Mouse (Mus musculus) Muller cell, postnatal 12 days (primary cell): ENCODE measurements around the gene Lipk.
A peak's percentile ranks its signal among the peaks of the same experiment; 100 is the strongest.

Source experiments
- DNase-seq: peaks from one replicate; pipeline ENCODE4 v3.0.0-alpha.2; 2015; ENCODE audit errors: inconsistent ontology term

Lipk gene

DNA sequence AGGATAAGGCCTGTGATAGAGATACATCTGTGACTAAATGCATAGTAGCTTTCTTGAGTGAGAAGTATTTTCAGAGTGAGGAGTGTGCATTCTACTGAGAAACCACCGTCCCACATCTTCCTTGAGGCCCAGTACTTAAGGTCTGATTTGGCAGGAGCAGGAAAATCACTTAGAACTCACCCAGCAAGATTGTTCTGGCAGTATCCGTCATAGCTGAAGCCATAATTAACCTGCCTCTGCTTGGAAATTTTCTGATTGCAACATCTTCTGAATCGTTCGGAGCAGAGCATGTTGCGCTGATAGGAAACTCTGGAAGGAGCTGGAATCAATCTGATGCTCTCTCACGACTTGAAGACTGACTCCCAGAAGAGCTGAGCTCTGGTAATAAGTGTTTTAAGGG is at the start of gene Lipk:
Lipk (plus strand) TSS at position 289 of the 400 bp plus-strand sequence.
- no peak for DNase-seq

DNA sequence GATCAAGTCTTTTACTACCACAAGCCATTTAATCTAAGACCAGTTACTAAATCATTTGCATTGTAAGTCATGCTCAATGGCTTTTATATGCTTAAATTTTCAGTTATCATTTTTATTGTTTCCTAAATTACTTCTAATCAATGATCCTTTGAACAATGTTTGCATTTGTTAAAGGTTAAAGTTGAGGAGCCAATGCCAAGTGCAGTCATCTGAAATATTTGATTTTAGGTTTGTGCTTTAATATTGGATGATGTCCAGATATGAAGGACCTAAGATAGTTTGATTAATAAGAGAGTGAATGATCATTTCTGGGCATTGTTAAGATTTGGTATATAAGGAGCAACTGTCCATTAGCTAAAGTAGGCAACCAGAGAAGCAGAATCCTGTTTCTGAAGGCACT is 47.2 kb upstream of the Lipk start, which contains the start of gene Lipf:
Lipf (plus strand) TSS at position 301 of the 400 bp plus-strand sequence.
- DNase-seq, result no peak

DNA sequence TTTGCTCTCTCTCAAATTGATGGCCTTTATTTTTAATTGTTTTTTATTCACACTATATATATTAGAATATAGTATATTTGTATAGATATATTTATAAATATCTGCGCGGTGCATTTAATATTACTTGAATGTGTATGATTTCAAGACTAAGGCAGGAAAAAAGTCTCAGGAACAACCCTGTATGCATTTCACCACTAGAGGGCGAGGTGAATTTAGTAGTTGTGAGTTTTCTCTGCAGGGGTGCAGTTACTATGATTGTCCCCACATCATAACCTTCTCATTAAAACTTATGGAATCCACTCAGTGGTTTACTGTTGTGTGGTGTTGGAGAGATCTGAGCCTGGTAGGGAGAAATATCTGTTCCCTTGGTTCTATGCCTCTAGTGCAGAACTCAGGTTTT is 29.1 kb upstream of the Lipk start:
- peak; percentile 4 for DNase-seq

DNA sequence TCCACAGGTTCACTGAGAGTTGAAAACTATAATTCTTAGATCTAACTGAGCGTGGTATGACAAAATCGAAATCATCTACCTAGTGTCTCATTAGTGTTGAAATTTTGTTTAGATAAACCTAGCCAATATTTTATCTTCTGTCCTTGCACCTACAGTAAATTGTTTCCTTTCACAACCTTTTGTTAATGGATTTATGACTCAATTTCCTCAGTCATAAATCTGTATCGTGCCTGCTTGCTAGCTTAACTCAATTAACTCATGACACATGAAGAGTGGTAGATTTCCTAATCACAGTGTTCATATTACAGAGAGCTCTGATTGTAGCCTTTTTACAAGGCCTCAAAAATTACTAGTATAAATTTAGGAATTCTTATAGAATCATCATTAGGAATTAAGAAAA is 25.0 kb upstream of the Lipk start:
- no peak for DNase-seq

DNA sequence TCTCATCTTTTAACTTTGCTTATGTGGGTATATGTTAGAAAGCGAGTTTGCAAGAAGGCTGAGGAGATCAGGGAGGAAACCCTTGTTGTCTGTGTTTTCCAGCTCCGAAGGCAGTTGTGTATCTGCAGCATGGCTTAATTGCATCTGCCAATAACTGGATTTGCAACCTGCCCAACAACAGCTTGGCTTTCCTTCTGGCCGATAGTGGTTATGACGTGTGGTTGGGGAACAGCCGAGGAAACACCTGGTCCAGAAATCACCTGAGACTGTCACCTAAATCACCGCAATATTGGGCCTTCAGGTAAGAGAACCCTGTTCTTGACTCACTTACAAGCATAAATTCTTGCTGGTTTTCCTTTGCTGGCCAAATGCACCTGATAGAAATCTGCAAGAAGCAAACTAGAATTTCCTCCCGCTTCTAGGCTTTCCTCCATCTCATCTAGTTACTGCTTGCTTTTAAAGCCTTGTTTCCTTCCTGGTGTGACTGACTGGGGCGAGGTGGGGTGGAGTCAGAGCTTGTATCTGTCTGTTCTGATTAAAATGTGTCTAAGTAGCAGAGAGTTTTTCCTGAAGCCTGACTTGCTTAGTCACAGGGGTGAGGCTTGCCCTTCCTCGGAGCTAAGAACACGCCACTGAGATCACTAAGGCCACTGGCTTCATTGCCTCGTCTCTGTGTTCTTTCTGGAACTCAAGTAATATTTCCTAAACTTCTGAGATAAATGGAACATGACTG is 13.5 kb downstream of the Lipk start:
- DNase-seq, result no peak

DNA sequence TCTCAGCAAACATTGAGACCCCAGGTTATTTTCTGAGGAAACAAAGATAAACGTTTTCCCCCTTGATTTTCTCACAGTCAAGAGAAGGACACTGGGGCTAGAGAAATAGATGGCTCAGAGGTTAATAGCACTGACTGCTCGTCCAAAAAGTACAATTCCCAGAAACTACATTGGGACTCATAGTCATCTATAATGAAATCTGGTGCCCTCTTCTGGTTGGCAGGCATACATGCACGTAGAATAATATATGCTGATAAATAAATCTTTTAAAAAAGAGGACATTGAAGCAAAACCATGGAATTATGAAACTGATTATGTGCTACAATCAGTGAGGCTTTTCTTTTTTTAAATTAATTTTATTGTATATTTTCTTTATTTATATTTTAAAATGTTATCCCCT is 14.7 kb downstream of the Lipk start:
- DNase-seq, result peak; percentile 10

DNA sequence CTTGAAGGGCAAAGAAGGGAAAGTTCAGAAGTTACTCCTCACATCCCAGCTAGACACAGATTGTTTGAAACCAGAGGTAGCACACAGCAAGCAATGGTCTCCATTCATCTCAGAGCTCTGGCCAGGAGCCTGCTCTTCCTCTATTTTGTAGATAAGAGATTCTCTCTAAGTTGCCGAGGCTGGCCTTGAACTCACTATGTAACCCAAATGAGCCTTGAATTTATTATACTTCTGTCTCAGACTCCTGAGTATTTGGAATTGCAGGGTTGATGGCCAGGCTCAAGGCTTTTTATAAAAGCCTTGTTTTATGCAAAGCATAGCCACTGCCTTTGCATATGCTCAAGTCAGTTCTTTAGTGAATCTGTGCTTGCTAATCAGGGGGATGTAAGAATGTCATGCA is 31.6 kb downstream of the Lipk start:
- peak; percentile 34 for DNase-seq

DNA sequence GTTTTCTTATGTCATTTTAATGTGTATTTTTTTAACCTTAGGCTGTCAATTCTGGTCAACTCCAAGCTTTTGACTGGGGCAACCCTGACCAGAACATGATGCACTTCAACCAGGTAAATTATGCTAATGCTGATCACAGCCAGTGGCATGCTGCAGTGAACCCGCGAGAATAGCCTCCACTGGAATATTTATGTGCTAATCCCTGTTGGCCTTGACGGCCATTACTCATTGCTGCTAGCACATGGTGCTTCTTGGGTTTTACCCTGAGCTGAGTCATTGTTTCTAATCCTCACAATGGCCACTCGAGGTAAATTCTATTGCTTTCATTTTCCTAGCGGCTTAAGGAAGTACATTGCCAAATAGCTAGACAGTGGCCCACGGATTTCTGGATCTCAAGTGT is 34.9 kb downstream of the Lipk start:
- DNase-seq, result peak; percentile 7

DNA sequence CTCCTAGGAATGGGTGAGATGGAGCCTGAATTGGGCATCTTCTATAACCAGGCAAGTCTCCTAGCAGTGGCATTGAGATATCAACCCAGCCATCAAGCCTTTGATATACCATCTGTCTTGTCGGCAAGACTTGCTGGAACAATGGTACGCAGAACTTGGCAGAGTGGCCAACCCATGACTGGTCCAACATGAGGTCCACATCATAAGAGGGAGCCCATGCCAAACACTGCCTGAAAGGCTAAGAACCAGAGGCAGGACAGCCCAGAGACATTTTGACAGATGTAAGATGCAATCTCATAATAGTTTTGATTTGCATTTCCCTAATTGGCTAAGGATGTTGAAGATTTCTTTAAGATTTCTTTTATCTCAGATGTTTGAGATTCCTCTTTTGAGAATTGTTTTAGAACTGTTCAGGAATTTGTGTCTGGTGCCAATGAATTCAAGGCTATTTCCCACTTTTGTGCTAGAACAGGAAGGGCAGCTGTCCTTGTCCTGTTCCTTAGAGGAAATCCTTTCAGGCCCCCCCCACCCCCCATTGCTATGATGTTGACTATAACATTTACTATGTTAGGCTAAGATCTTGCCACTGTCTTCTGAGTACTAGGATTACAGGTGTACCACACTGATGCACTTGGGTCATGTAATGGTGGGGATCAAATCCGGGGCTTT is 41.4 kb downstream of the Lipk start:
- DNase-seq, result no peak

DNA sequence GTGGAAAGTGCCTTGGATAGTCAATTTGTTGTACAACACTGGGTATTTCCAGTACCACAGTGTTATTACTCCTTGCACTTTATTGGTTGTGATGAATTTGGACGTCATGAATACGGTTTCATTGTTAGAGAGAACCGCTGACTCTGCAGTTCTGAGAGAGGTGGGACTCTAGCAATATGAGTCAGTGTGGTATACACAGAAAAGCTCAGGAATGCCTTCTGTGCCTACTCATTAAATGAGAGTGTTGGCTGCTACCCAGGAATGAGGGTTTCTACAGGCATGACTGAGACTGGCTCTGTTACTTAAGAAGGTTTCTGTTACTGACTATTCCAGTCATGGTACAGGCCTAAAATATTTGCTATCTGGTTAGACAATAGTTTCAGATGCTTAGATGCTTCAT is 43.4 kb downstream of the Lipk start:
- DNase-seq, result peak; percentile 93

DNA sequence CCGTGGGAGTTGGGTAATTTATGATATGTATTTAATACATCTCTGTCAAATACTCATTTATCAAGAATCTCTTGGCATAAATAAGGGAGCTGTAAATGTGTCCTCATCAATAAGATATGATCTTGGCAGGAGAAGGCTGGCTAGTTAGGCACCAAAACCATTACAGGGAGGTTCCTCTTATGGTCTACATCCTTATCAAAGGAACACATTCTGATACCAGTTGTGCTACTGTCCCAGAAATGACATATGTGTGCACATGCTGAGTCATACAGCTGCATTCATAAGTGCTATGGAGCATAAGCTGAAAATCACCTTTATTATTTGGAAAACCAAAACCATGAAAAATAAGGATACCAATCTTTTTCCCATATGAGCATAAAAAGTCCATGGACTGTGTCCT is 55.5 kb downstream of the Lipk start:
- DNase-seq, result no peak

DNA sequence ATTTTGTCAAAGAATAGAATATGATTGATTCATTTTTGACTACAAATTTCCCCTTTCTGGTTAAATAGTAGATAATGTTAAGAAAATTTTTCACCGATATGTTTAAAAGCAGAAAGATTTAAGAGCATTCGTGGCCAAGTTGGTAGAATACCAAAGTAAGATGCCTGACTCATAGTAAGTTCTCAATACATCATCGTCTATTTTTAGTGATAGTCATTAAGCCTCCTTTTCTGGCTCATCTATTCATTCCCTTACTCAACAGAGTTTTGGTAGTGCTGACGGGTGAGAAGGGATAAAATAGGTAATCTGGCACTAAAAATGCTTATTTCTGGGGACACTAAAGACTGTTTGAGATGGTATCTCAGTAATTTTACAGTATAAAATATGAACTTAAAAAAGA is 56.0 kb downstream of the Lipk start:
- no peak for DNase-seq

DNA sequence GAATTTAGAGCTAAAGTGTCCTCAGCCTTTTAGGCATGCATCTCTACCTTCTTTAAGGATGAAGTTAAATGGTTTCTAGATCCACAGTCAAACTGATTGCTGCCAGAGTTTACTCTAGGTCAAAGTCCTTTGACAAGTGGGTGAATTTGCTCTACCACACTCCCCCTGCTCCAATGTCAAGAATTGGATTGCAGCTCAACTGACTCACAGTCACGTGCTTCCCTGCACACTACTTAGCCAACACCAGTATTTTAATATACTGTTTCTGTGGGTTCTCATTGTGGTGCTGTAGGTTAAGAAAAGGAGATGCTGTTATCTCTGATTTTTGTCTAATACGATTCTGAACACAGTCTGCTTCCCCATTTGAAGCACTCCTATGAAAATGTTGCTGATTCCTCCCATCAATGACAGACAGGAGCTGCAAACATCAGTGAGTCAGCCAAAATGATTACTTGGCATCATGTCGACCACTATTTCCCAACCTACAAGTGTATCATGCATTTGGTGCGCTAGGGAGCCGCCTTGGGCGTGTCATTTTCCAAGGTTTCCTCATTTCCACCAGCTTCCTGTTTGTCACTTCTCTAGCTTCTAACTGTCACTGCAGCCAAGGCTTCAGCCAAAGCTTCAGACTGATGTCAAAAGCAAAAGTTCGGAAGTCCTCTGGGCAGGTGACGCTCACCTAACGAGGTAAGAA is 58.8 kb downstream of the Lipk start, which contains the start of gene Lipn:
Lipn (plus strand) TSS at position 580 of the 694 bp plus-strand sequence.
- DNase-seq, result no peak

DNA sequence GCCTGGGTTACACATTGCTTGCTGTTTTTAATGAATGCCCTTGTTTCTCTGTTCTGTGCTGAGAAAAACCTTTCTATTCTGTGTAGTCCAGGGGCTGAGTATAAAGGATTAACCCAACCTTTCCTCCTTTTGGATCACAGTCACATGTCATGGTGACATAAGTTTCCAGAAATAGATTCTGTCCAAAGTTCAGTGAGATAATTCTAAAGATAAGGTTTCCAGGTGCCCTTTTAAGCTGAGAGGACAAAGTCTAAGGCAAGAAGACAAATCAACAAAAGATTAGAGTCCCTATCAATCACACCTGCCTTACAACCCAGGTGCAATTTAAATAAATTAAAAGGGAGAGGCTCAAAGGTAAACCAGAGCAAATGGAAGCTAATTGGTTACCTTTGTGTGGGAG is 66.1 kb downstream of the Lipk start:
- no peak for DNase-seq

DNA sequence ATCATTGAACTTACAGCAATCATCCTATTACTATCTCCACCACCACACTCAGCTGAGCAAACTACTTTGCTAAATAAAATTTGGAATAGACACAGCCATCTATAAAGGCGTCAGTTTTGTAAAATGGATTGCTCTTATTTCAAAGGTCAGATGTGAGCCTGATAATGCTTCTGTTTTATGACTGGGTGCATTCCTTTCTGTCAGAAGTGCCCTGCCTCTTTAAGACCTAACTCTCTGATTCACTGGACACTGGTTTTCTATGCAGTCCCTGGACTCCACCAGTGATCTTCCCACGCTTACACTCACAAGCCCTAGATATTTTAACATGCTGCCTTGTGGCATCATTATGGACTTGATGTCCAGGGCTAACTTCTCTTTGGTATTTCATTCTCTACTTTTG is 70.0 kb downstream of the Lipk start:
- no peak for DNase-seq

DNA sequence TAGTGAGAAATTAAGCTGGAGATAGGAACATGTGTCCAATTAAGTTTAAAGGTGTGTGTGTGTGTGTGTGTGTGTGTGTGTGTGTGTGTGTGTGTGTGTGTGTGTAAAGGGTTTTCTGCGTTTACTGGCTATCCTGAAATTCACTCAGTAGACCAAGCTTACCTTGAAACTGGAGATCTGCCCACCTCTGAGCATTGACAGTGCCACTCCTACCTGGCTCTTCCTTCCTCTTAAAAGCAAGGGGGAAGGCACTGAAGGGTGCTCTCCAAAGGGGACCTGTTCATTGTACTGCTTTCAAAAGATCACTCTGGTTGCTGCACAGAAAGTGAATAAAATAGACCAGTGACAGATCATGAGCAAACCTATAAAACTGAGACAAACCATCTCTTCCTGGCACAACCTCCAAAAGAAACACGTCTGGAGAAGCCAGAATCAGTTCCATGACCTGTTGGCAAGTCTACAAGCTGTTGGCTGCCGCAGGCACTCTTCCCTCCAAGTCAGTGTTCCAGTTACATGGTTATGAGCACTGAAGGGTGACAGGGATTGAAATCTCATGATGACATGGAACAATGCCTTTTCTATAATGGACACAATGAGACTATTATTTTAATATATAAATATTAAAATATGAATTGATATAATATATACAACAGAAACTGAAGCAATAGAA is 81.1 kb downstream of the Lipk start:
- DNase-seq, result peak; percentile 30

DNA sequence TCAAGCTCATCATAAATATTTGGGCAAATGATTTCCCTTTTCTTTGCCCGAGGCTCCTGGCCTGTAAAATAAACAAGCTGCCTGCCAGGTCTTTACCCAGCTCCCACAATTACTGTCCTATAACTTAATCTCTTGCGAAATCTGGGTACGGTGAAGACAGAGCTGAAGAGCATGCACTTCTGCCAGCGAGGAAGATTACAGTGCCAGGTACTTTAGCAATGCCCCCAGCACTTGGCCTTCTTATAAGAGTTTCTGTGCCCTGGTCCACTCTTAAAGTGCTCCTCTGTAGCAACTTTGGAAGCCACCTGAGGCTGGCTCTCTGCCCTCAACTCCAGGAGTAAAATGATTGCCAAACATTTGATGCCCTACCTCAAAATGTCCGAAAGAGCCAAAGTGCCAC is 87.3 kb downstream of the Lipk start:
- DNase-seq, result no peak

DNA sequence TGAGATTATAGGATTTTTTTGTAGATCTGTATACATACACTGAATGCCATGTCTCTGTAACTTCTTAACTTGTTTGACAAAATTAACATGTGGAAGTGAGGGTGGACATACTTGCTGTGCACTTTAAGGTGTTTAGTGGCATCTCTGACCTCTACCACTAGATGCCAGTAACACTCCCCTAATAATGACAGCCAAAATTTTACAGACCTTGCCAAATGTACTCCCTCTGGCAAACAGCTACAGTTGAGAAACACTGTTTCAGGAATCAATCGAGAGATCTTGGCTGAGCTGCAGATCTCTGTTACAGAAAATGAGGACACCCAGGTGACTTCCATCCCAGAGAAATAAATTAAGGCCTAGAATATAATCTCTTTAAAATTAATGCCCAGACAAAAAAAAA is 88.1 kb downstream of the Lipk start:
- no peak for DNase-seq
